Mouse (Mus musculus) left cerebral cortex, postnatal 14 days (tissue): ENCODE measurements around the gene Prok1. TPM values are rescaled to one million over a fixed set of nuclear protein-coding genes. Genes with fewer than 3 reads are reported as not detected.

Experiments used
- DNase-seq, 2 experiments: peaks; one replicate each; pipeline ENCODE4 v3.0.0; 2021 to 2022; ENCODE audit warnings: low spot score in 2 of 2, mixed read lengths in 1 of 2
- intact Hi-C: fragments of 180-260 bp; cut with DNase I; formaldehyde crosslinking; loops from one replicate; pipeline ENCODE4 v1.15.1; 2025
- long read RNA-seq, 2 experiments: library from polyadenylated mRNA; stranded (forward); transcript quantifications; one replicate each; pipeline ENCODE4 v2.0.0; 2021
- total RNA-seq, 2 experiments: library from RNA; stranded (reverse); gene quantifications; 2 replicates each; pipeline ENCODE4 v1.2.3; 2021

The Prok1 gene
- total RNA-seq: not detected
- long read RNA-seq, experiment 1: 0 reads
- long read RNA-seq, experiment 2: 0 reads

GRCm38 (mm10) chr3:107239607-107240006 is at the start of gene Prok1:
Prok1 (minus strand) TSS chr3:107239707.
- DNase-seq: no peak
- intact Hi-C loops: loop anchor here (10.0 kb wide), 1 partner anchor 115 kb away; no protein-coding TSS in a partner anchor

- no peak for DNase-seq
- intact Hi-C loops: no loop called here
These were observed 47.8 kb upstream of the Prok1 start for GRCm38 (mm10) chr3:107287346-107287745.

- intact Hi-C loops: no loop called here
- no peak for DNase-seq
These were observed 46.6 kb upstream of the Prok1 start for GRCm38 (mm10) chr3:107286123-107286522.

GRCm38 (mm10) chr3:107278479-107279269 is 39.2 kb upstream of the Prok1 start, which contains the start of gene Lamtor5:
Lamtor5 (plus strand) TSS chr3:107278858.
- intact Hi-C loops: loop anchor here (5.0 to 10.0 kb wide), 3 partner anchors 54 to 184 kb away; partner anchors contain the start of gene Rbm15

GRCm38 (mm10) chr3:107276626-107277025 is 37.1 kb upstream of the Prok1 start:
- DNase-seq: no peak
- intact Hi-C loops: loop anchor here (5.0 to 10.0 kb wide), 3 partner anchors 56 to 186 kb away; partner anchors contain the start of gene Rbm15

More at GRCm38 (mm10) chr3:107278479-107279269, 39.2 kb upstream of the Prok1 start, which contains the start of gene Lamtor5:
- peak; percentile 90 to 92 for DNase-seq

GRCm38 (mm10) chr3:107275996-107276395 is 36.5 kb upstream of the Prok1 start:
- DNase-seq: no peak
- intact Hi-C loops: loop anchor here (2.0 to 10.0 kb wide), 4 partner anchors 56 to 186 kb away; partner anchors contain the start of gene Rbm15

GRCm38 (mm10) chr3:107275351-107275750 is 35.8 kb upstream of the Prok1 start:
- intact Hi-C loops: loop anchor here (2.0 to 10.0 kb wide), 4 partner anchors 57 to 187 kb away; partner anchors contain the start of gene Rbm15
- DNase-seq: no peak

GRCm38 (mm10) chr3:107273820-107274219 is 34.3 kb upstream of the Prok1 start:
- intact Hi-C loops: loop anchor here (1.0 to 10.0 kb wide), 3 partner anchors 41 to 179 kb away; no protein-coding TSS in a partner anchor
- peak; percentile 77 to 85 for DNase-seq

- intact Hi-C loops: loop anchor here (10.0 kb wide), 1 partner anchor 178 kb away; no protein-coding TSS in a partner anchor
These were observed 32.9 kb upstream of the Prok1 start for GRCm38 (mm10) chr3:107272433-107272832.

GRCm38 (mm10) chr3:107266814-107267345 is 27.4 kb upstream of the Prok1 start:
- DNase-seq: no peak
- intact Hi-C loops: no loop called here

More at GRCm38 (mm10) chr3:107272433-107272832, 32.9 kb upstream of the Prok1 start:
- DNase-seq: no peak

- intact Hi-C loops: no loop called here
- DNase-seq: peak in 1 of 2 experiments; percentile 22
These were observed 22.3 kb upstream of the Prok1 start for GRCm38 (mm10) chr3:107261851-107262165.

- DNase-seq: peak; percentile 27 to 60
- intact Hi-C loops: no loop called here
These were observed 21.7 kb upstream of the Prok1 start for GRCm38 (mm10) chr3:107260956-107261850.

- DNase-seq: peak in 1 of 2 experiments; percentile 39
These were observed 18.4 kb upstream of the Prok1 start for GRCm38 (mm10) chr3:107257924-107258323.

GRCm38 (mm10) chr3:107256724-107257123 is 17.2 kb upstream of the Prok1 start:
- no peak for DNase-seq
- intact Hi-C loops: no loop called here

More at GRCm38 (mm10) chr3:107257924-107258323, 18.4 kb upstream of the Prok1 start:
- intact Hi-C loops: no loop called here

GRCm38 (mm10) chr3:107255992-107256391 is 16.5 kb upstream of the Prok1 start:
- intact Hi-C loops: no loop called here
- no peak for DNase-seq

- no peak for DNase-seq
- intact Hi-C loops: no loop called here
These were observed 14.4 kb upstream of the Prok1 start for GRCm38 (mm10) chr3:107253925-107254324.

GRCm38 (mm10) chr3:107252035-107252434 is 12.5 kb upstream of the Prok1 start:
- intact Hi-C loops: no loop called here
- DNase-seq: no peak

- no peak for DNase-seq
- intact Hi-C loops: no loop called here
These were observed 10.8 kb upstream of the Prok1 start for GRCm38 (mm10) chr3:107250320-107250719.

- intact Hi-C loops: no loop called here
- DNase-seq: no peak
These were observed 9.5 kb upstream of the Prok1 start for GRCm38 (mm10) chr3:107249042-107249441.
